Mouse (Mus musculus) myocyte (in vitro differentiated cells): ENCODE data around the gene Higd1a. TPM values are rescaled to one million over a fixed set of nuclear protein-coding genes. Genes with fewer than 3 reads are reported as not detected.
A peak's percentile ranks its signal among the peaks of the same experiment; 100 is the strongest.

ENCODE experiments used
- H3K27me3 ChIP-seq: one replicate; pipeline ENCODE4 v1.6.1; 2011; ENCODE audit not compliant: control insufficient read depth, insufficient read depth, insufficient read length
- H3K36me3 ChIP-seq: one replicate; pipeline ENCODE4 v1.6.1; 2011; ENCODE audit not compliant: control insufficient read depth, insufficient read depth
- H3K4me2 ChIP-seq: one replicate; pipeline ENCODE4 v1.6.1; 2011; ENCODE audit warnings: low read depth, control low read depth
- H3K4me3 ChIP-seq: one replicate; pipeline ENCODE4 v1.5.1; 2011; ENCODE audit warnings: mild to moderate bottlenecking, control low read depth, moderate library complexity
- H3K79me2 ChIP-seq: one replicate; pipeline ENCODE4 v1.6.1; 2011; ENCODE audit not compliant: control insufficient read depth, insufficient read depth
- H3ac ChIP-seq: one replicate; pipeline ENCODE4 v1.6.1; 2011; ENCODE audit not compliant: control insufficient read depth, insufficient read length
- CEBPB ChIP-seq: IDR thresholded peaks from 2 replicates; pipeline ENCODE4 v1.6.1; 2011; ENCODE audit warnings: mild to moderate bottlenecking, moderate library complexity; ENCODE audit not compliant: poor library complexity, insufficient read depth, severe bottlenecking
- E2F4 ChIP-seq: IDR thresholded peaks from one replicate; pipeline ENCODE4 v1.6.1; 2011; ENCODE audit warnings: mild to moderate bottlenecking, control low read depth, moderate library complexity; ENCODE audit not compliant: insufficient read depth
- MAX ChIP-seq: IDR thresholded peaks from one replicate; pipeline ENCODE4 v1.6.1; 2011; ENCODE audit warnings: low read depth, mild to moderate bottlenecking, control low read depth
- MYOD1 ChIP-seq, 3 experiments: IDR thresholded peaks; one replicate each; pipeline ENCODE4 v1.6.1; 2011; ENCODE audit warnings: control low read depth in 2 of 3, low read depth in 2 of 3, mild to moderate bottlenecking in 2 of 3, moderate library complexity in 1 of 3; ENCODE audit not compliant: insufficient read length in 2 of 3, control insufficient read depth in 1 of 3
- MYOG ChIP-seq, 3 experiments: IDR thresholded peaks; one replicate each; pipeline ENCODE4 v1.6.1; 2011; ENCODE audit warnings: control low read depth in 2 of 3, low read depth in 2 of 3, mild to moderate bottlenecking in 2 of 3; ENCODE audit not compliant: insufficient read length in 2 of 3, control insufficient read depth in 1 of 3, insufficient read depth in 1 of 3
- POLR2A ChIP-seq: IDR thresholded peaks from one replicate; pipeline ENCODE4 v1.6.1; 2011; ENCODE audit warnings: low read depth, mild to moderate bottlenecking, control low read depth, moderate library complexity; ENCODE audit not compliant: insufficient read length
- POLR2AphosphoS2 ChIP-seq: IDR thresholded peaks from one replicate; pipeline ENCODE4 v1.6.1; 2011; ENCODE audit warnings: low read depth, control low read depth; ENCODE audit not compliant: insufficient read length
- REST ChIP-seq: IDR thresholded peaks from one replicate; pipeline ENCODE4 v1.6.1; 2011; ENCODE audit warnings: mild to moderate bottlenecking, control low read depth, moderate library complexity; ENCODE audit not compliant: insufficient read depth, insufficient read length
- SRF ChIP-seq: IDR thresholded peaks from one replicate; pipeline ENCODE4 v1.6.1; 2011; ENCODE audit warnings: low read depth; ENCODE audit not compliant: control insufficient read depth, insufficient read length
- TCF12 ChIP-seq: IDR thresholded peaks from one replicate; pipeline ENCODE4 v1.6.1; 2011; ENCODE audit warnings: mild to moderate bottlenecking, control low read depth; ENCODE audit not compliant: poor library complexity, insufficient read depth, severe bottlenecking
- TCF3 ChIP-seq: IDR thresholded peaks from one replicate; pipeline ENCODE4 v1.6.1; 2011; ENCODE audit warnings: low read depth, control low read depth; ENCODE audit not compliant: insufficient read length
- USF1 ChIP-seq: IDR thresholded peaks from one replicate; pipeline ENCODE4 v1.6.1; 2011; ENCODE audit warnings: low read depth, mild to moderate bottlenecking, control low read depth, moderate library complexity
- polyA plus RNA-seq: library from polyadenylated mRNA; unstranded; fragments of >200 nt; fragmentation: generic; extraction: Trizol; gene quantifications from one replicate; pipeline ENCODE4 v1.2.1, GENCODE M21; 2012; ENCODE audit warnings: missing spikeins

Higd1a gene
- polyA plus RNA-seq, 1 experiment: 115 TPM

- Histone ChIP-seq H3K36me3 (no peaks in the 10 kb centered on the region), H3K4me3 (no peak overlapping the region), H3K4me2 (no peak overlapping the region), H3ac (no peak overlapping the region), H3K79me2 (no peaks in the 10 kb centered on the region), H3K27me3 (no peaks in the 10 kb centered on the region)
- TF ChIP-seq MYOD1 (IDR thresholded peaks at IDR 0.05; ENCODE audit: control insufficient read depth in 1 of 3, insufficient read length in 2 of 3, low read depth in 2 of 3): no peak
- no peak for TF ChIP-seq POLR2AphosphoS2
- TF ChIP-seq CEBPB: no peak
- TF ChIP-seq TCF3: no peak
- no peak for TF ChIP-seq USF1
- no peak for TF ChIP-seq MYOG (IDR thresholded peaks at IDR 0.05; ENCODE audit: control insufficient read depth in 1 of 3, insufficient read depth in 1 of 3, insufficient read length in 2 of 3, low read depth in 2 of 3)
- no peak for TF ChIP-seq E2F4
- no peak for TF ChIP-seq TCF12
- no peak for TF ChIP-seq REST
- no peak for TF ChIP-seq SRF
Measured at GRCm38 (mm10) chr9:121881301-121881700, 23.1 kb upstream of the Higd1a start.

GRCm38 (mm10) chr9:121880840-121881239, 22.7 kb upstream of the Higd1a start:
- H3K4me3 ChIP-seq: no peak overlapping the region
- no peak overlapping the region for H3ac ChIP-seq
- no peak overlapping the region for H3K4me2 ChIP-seq
- H3K79me2 ChIP-seq: no peaks in the 10 kb centered on the region
- H3K27me3 ChIP-seq: no peaks in the 10 kb centered on the region
- no peaks in the 10 kb centered on the region for H3K36me3 ChIP-seq
- TF ChIP-seq MYOD1 (IDR thresholded peaks at IDR 0.05; ENCODE audit: control insufficient read depth in 1 of 3, insufficient read length in 2 of 3, low read depth in 2 of 3): peak in 2 of 3 experiments; percentile 10 to 49
- no peak for TF ChIP-seq TCF3
- peak in 1 of 3 experiments; percentile 65 for TF ChIP-seq MYOG (IDR thresholded peaks at IDR 0.05; ENCODE audit: control insufficient read depth in 1 of 3, insufficient read depth in 1 of 3, insufficient read length in 2 of 3, low read depth in 2 of 3)
- no peak for TF ChIP-seq POLR2AphosphoS2

- peaks cover 7% of the 10 kb centered on the region for H3K27me3 ChIP-seq
- H3K36me3 ChIP-seq: no peaks in the 10 kb centered on the region
- H3K4me2 ChIP-seq: no peak overlapping the region
- H3K79me2 ChIP-seq: no peaks in the 10 kb centered on the region
- H3ac ChIP-seq: no peak overlapping the region
- no peak overlapping the region for H3K4me3 ChIP-seq
- TF ChIP-seq MYOG (IDR thresholded peaks at IDR 0.05; ENCODE audit: control insufficient read depth in 1 of 3, insufficient read depth in 1 of 3, insufficient read length in 2 of 3, low read depth in 2 of 3) (no peak), TCF3 (no peak), MAX (no peak), SRF (no peak), REST (no peak), POLR2AphosphoS2 (no peak), TCF12 (no peak), POLR2A (no peak), MYOD1 (IDR thresholded peaks at IDR 0.05; ENCODE audit: control insufficient read depth in 1 of 3, insufficient read length in 2 of 3, low read depth in 2 of 3) (no peak), USF1 (no peak), CEBPB (no peak), E2F4 (no peak)
Measured at GRCm38 (mm10) chr9:121877052-121877740, 19.0 kb upstream of the Higd1a start.

- Histone ChIP-seq H3K4me3 (no peak overlapping the region), H3ac (no peak overlapping the region), H3K79me2 (no peaks in the 10 kb centered on the region), H3K36me3 (no peaks in the 10 kb centered on the region), H3K27me3 (peaks cover 20% of the 10 kb centered on the region), H3K4me2 (no peak overlapping the region)
- TF ChIP-seq E2F4 (no peak), TCF12 (no peak), TCF3 (no peak), POLR2AphosphoS2 (no peak), USF1 (no peak), MYOG (IDR thresholded peaks at IDR 0.05; ENCODE audit: control insufficient read depth in 1 of 3, insufficient read depth in 1 of 3, insufficient read length in 2 of 3, low read depth in 2 of 3) (no peak), REST (no peak), POLR2A (no peak), MAX (no peak), CEBPB (no peak), MYOD1 (IDR thresholded peaks at IDR 0.05; ENCODE audit: control insufficient read depth in 1 of 3, insufficient read length in 2 of 3, low read depth in 2 of 3) (no peak), SRF (no peak)
Measured at GRCm38 (mm10) chr9:121873578-121873977, 15.4 kb upstream of the Higd1a start.

- TF ChIP-seq USF1: no peak
- no peak for TF ChIP-seq TCF3
- TF ChIP-seq MYOD1 (IDR thresholded peaks at IDR 0.05; ENCODE audit: control insufficient read depth in 1 of 3, insufficient read length in 2 of 3, low read depth in 2 of 3): no peak
- TF ChIP-seq CEBPB: no peak
- no peak for TF ChIP-seq E2F4
- TF ChIP-seq POLR2AphosphoS2: no peak
- no peak overlapping the region for H3ac ChIP-seq
- no peak overlapping the region for H3K4me2 ChIP-seq
- peaks cover 23% of the 10 kb centered on the region for H3K27me3 ChIP-seq
- no peaks in the 10 kb centered on the region for H3K36me3 ChIP-seq
- no peaks in the 10 kb centered on the region for H3K79me2 ChIP-seq
- no peak overlapping the region for H3K4me3 ChIP-seq
Measured at GRCm38 (mm10) chr9:121872062-121872683, 14.0 kb upstream of the Higd1a start.
